Mouse (Mus musculus): Measurements from ENCODE around the gene Wrap53.

- TF ChIP-seq CTCF (IDR thresholded peaks at IDR 0.05; ENCODE audit: low read depth, low read length) (no peak), GATA1 (IDR thresholded peaks at IDR 0.05; ENCODE audit: borderline replicate concordance, low read length) (no peak), POLR2AphosphoS5 (IDR thresholded peaks at IDR 0.05; ENCODE audit: insufficient replicate concordance, low read depth, low read length) (no peak)
Observed at GRCm38 (mm10) chr11:69591899-69592637, 12.0 kb upstream of the Wrap53 start.
